Mouse (Mus musculus) CD4-positive naive resting alpha-beta T cell, adult 57 days (primary cell): ENCODE data around the gene Aox1. TPM values are rescaled to one million over a fixed set of nuclear protein-coding genes. Genes with fewer than 3 reads are reported as not detected.

Source experiments
- total RNA-seq: library from RNA; stranded (reverse); gene quantifications from one replicate; pipeline ENCODE4 v1.2.4, GENCODE M21; 2023

Gene Aox1
- not detected for total RNA-seq

GRCm38 (mm10) chr1:58029636-58030117 lies at the start of gene Aox1:
TSS of gene Aox1 (plus strand) at chr1:58029931.

DNA sequence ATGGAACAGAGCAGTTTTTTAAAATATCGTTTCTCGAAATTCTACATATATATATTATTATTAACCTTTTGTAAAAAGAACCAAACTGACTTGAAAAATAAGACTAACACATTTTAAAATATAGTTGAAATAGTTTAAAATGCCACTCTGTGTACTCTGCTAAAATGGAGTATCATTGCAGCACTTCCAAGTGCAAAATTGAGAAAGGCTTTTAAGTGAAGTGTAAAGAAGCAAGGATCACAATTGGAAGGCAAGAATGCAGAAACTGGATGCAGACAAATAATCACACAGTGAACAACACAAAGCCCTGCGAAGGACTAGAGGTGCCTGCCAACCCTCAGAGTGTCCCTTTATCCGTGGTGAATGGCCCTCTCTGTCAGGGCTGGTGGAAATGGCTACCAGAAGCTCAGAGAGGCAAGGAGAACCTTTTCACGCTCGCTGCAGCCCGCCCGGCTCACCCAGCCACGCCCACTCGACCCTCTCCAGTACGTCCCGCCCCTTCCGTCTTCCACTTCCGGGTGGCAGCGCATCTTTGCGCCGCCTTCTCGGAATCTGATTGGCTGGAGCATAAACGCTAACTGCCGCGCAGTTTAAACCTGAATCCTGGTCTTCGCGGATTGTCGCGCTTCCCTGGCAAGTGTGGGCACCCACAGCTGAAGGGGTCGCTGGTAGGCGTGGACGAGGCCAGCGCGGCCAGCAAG lies 34.1 kb upstream of the Aox1 start, which contains the start of gene Sgo2a:
Gene Sgo2a, plus strand, starts transcription at position 540 of the 701 bp plus-strand sequence.

DNA sequence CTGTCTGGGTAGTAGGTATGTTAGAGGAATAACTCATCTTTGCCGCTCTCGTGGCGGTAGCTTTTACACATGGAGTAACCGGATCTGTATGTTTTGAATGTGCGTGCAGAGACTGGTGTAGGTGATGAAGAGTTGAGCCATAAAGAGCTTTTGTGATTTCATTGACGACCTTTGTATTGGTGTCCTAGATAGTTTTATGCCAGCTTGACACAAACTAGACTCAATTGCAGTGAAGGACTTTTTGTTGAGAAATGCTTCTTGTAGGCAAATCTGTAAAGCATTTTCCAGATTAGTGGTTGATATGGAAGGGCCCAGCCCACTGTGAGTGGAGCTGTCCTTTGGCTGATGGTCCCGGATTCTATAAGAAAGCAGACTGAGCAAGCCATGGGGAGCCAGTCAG lies 10.9 kb upstream of the Aox1 start, which contains the start of gene Kctd18:
Gene Kctd18, minus strand, starts transcription at position 101 of the 400 bp plus-strand sequence.

GRCm38 (mm10) chr1:58112880-58113279 lies 83.1 kb downstream of the Aox1 start, which contains the start of gene Aox3:
TSS of gene Aox3 (plus strand) at chr1:58113130.

Other genes with a start within 250 kb of the Aox1 start
- 0.50 TPM for gene Sgo2a, start 34.0 kb upstream of the Aox1 start, total RNA-seq
- 48.1 TPM for gene Kctd18, start 11.0 kb upstream of the Aox1 start, total RNA-seq
- gene Aox3, start 83.2 kb downstream of the Aox1 start, total RNA-seq: not detected
- gene Aox4, start 180.5 kb downstream of the Aox1 start, total RNA-seq: not detected
- gene Aox2, start 248.4 kb downstream of the Aox1 start, total RNA-seq: 0.27 TPM